Mouse (Mus musculus) bone marrow macrophage, adult 2 months (primary cell): Measurements from ENCODE around the gene Arhgap35.

ENCODE experiments used
- CTCF ChIP-seq: IDR thresholded peaks from 2 replicates; pipeline ENCODE4 v1.5.1; 2012; ENCODE audit warnings: low read depth, mild to moderate bottlenecking, low read length, moderate library complexity
- POLR2A ChIP-seq: IDR thresholded peaks from 2 replicates; pipeline ENCODE4 v1.6.1; 2012; ENCODE audit warnings: mild to moderate bottlenecking, low read depth, low read length, borderline replicate concordance

GRCm38 (mm10) chr7:16584384-16584783 lies 30.4 kb downstream of the Arhgap35 start:
- TF ChIP-seq CTCF (no peak), POLR2A (no peak)
